Mouse (Mus musculus) C2C12 (cell line): ENCODE data around the gene Pik3cd. TPM values are rescaled to one million over a fixed set of nuclear protein-coding genes. Genes with fewer than 3 reads are reported as not detected.
"Not testable (repeated sequence)": the region's sequence is repeated elsewhere in the genome, so short reads cannot be mapped to it uniquely, and the experiment has no call there.

Source experiments
- H3K27me3 ChIP-seq: one replicate; pipeline ENCODE4 v1.6.1; 2011; ENCODE audit not compliant: control insufficient read depth, insufficient read depth, insufficient read length
- H3K36me3 ChIP-seq: one replicate; pipeline ENCODE4 v1.6.1; 2011; ENCODE audit not compliant: control insufficient read depth, insufficient read depth
- H3K4me3 ChIP-seq: one replicate; pipeline ENCODE4 v1.5.1; 2011; ENCODE audit warnings: mild to moderate bottlenecking, control low read depth; ENCODE audit not compliant: poor library complexity, insufficient read depth, severe bottlenecking
- H3K79me2 ChIP-seq: one replicate; pipeline ENCODE4 v1.6.1; 2011; ENCODE audit not compliant: control insufficient read depth, insufficient read depth
- H3K79me3 ChIP-seq: one replicate; pipeline ENCODE4 v1.6.1; 2011; ENCODE audit warnings: low read depth, control low read depth
- H3ac ChIP-seq: one replicate; pipeline ENCODE3; 2011; ENCODE audit warnings: low read depth; ENCODE audit not compliant: control insufficient read depth, insufficient read length
- CEBPB ChIP-seq: IDR thresholded peaks from one replicate; pipeline ENCODE4 v1.6.1; 2011; ENCODE audit warnings: low read depth, mild to moderate bottlenecking, control low read depth, moderate library complexity
- CTCF ChIP-seq: IDR thresholded peaks from one replicate; pipeline ENCODE4 v1.5.1; 2011; ENCODE audit not compliant: control insufficient read depth, insufficient read depth, insufficient read length
- FOSL1 ChIP-seq: IDR thresholded peaks from one replicate; pipeline ENCODE4 v1.8.0; 2011; ENCODE audit warnings: mild to moderate bottlenecking, low read length; ENCODE audit not compliant: poor library complexity, insufficient read depth, severe bottlenecking
- MAX ChIP-seq: IDR thresholded peaks from one replicate; pipeline ENCODE4 v1.6.1; 2011; ENCODE audit warnings: mild to moderate bottlenecking, control low read depth
- MYOD1 ChIP-seq: IDR thresholded peaks from one replicate; pipeline ENCODE4 v1.6.1; 2011; ENCODE audit warnings: low read depth; ENCODE audit not compliant: control insufficient read depth, insufficient read length
- MYOG ChIP-seq: IDR thresholded peaks from one replicate; pipeline ENCODE4 v1.6.1; 2011; ENCODE audit not compliant: control insufficient read depth, insufficient read length; ENCODE audit errors: extremely low read depth
- USF1 ChIP-seq: IDR thresholded peaks from one replicate; pipeline ENCODE4 v1.6.1; 2011; ENCODE audit warnings: low read depth, mild to moderate bottlenecking, control low read depth, moderate library complexity
- polyA plus RNA-seq: library from polyadenylated mRNA; unstranded; fragments of >200 nt; fragmentation: generic; extraction: Trizol; gene quantifications from one replicate; pipeline ENCODE4 v1.2.1, GENCODE M21; 2012; ENCODE audit warnings: missing spikeins

Gene Pik3cd
- polyA plus RNA-seq, 1 experiment, result 1.5 TPM

DNA sequence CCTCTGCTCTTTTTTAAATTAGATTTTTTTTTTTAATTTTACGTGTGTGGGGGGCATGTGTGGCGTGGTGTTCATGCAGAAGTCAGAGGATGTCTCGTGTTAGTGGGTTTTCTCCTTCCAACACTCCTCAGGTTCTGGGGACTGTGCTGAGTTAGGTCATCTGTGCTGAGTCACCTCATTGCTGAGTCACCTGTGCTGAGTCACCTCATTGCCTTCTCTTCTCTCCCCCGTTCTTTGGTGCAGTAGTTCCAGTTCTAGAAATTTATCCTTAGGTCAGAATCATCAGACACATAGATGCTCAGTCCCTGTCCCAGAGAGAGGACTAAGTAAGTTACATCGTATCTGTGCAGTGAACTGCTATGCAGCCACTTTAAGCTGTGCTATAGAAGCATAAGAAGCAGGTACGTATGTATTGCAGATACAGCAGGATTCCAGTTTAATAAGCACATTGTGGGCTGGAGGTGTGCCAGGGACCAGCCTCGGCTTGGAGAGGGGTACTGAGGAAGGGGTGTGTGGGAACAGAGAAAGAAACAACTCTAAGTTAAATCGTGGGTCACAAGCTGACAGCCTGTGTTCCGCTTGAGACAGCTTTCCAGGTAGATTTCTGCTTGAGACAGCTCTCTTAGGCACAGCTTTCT is 69.6 kb downstream of the Pik3cd start:
- TF ChIP-seq USF1, result no peak
- TF ChIP-seq CTCF, result no peak
- peak; percentile 93 for TF ChIP-seq FOSL1
- TF ChIP-seq CEBPB, result peak; percentile 15
- TF ChIP-seq MYOG, result no peak
- no peak for TF ChIP-seq MYOD1
- no peak for TF ChIP-seq MAX
- peaks cover 40% of the 10 kb centered on the region for H3K36me3 ChIP-seq
- H3K4me3 ChIP-seq, result no peak overlapping the region
- H3K79me2 ChIP-seq, result no peaks in the 10 kb centered on the region
- no peaks in the 10 kb centered on the region for H3K27me3 ChIP-seq
- no peaks in the 10 kb centered on the region for H3K79me3 ChIP-seq
- H3ac ChIP-seq, result no peak overlapping the region

- Histone ChIP-seq H3K79me2 (no peaks in the 10 kb centered on the region), H3K36me3 (peaks cover 22% of the 10 kb centered on the region)
- TF ChIP-seq CTCF, result no peak
- TF ChIP-seq CEBPB, result no peak
- TF ChIP-seq FOSL1, result no peak
- no peak for TF ChIP-seq MYOG
Measured at GRCm38 (mm10) chr4:149628810-149629209, 73.6 kb downstream of the Pik3cd start.

DNA sequence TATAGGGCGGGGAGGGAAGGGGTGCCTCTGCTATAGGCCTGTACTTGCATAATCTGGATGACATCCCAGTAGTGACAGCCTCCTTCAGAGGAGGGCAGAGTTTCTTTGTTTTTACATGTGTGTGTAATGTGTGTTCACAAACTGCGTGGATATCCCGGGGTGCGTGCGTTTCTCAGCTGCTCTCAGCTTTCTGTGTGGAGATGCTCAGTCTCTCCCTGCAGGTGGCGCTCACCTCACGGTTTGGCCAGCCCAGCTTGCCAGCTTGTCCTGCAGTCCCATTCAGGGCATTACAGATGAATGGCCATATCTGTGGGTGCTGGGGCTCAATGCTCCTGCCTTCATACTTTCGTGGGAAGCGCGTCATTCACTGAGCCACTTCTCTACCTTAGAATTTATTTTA is 74.0 kb downstream of the Pik3cd start:
- H3K36me3 ChIP-seq, result peaks cover 17% of the 10 kb centered on the region
- no peak overlapping the region for H3K4me3 ChIP-seq
- peaks cover 4% of the 10 kb centered on the region for H3K79me3 ChIP-seq
- H3ac ChIP-seq, result no peak overlapping the region
- TF ChIP-seq MAX (no peak), CTCF (peak; percentile 79)
- H3K79me2 ChIP-seq, result no peaks in the 10 kb centered on the region
- no peaks in the 10 kb centered on the region for H3K27me3 ChIP-seq

More at GRCm38 (mm10) chr4:149628810-149629209, 73.6 kb downstream of the Pik3cd start:
- Histone ChIP-seq H3K27me3 (no peaks in the 10 kb centered on the region), H3K79me3 (peaks cover 4% of the 10 kb centered on the region), H3ac (no peak overlapping the region), H3K4me3 (no peak overlapping the region)

GRCm38 (mm10) chr4:149626809-149627208 is 75.6 kb downstream of the Pik3cd start:
- no peak for TF ChIP-seq MYOG
- no peak for TF ChIP-seq CEBPB
- no peak for TF ChIP-seq CTCF
- no peaks in the 10 kb centered on the region for H3K79me2 ChIP-seq
- H3K27me3 ChIP-seq, result no peaks in the 10 kb centered on the region
- peaks cover 10% of the 10 kb centered on the region for H3K36me3 ChIP-seq
- no peak overlapping the region for H3K4me3 ChIP-seq
- H3K79me3 ChIP-seq, result peaks cover 4% of the 10 kb centered on the region
- no peak overlapping the region for H3ac ChIP-seq

DNA sequence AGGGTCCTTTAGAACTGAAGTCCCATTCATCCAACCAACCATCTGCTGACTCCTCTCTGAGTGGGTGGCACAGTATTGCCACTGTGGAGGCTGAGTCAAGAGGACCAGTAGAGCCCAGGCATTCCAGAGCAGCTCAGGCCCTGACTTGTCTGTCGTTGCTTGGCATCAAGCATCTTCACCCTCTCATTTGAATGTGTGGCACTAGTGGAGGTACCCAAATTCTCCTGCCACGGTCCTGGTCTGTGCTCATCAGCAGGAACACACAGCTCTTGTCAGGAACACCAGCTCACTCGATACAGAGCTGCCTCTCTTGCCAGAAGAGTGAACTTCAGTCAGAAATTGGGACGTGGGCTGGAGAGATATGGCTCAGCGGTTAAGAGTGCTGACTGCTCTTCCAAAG is 78.7 kb downstream of the Pik3cd start:
- Histone ChIP-seq H3K79me3 (peaks cover 4% of the 10 kb centered on the region), H3K79me2 (no peaks in the 10 kb centered on the region), H3K27me3 (no peaks in the 10 kb centered on the region), H3K36me3 (no peaks in the 10 kb centered on the region), H3ac (no peak overlapping the region), H3K4me3 (no peak overlapping the region)
- TF ChIP-seq MAX, result no peak
- no peak for TF ChIP-seq CEBPB
- no peak for TF ChIP-seq MYOG
- no peak for TF ChIP-seq USF1
- TF ChIP-seq FOSL1, result no peak
- TF ChIP-seq CTCF, result no peak
- no peak for TF ChIP-seq MYOD1

DNA sequence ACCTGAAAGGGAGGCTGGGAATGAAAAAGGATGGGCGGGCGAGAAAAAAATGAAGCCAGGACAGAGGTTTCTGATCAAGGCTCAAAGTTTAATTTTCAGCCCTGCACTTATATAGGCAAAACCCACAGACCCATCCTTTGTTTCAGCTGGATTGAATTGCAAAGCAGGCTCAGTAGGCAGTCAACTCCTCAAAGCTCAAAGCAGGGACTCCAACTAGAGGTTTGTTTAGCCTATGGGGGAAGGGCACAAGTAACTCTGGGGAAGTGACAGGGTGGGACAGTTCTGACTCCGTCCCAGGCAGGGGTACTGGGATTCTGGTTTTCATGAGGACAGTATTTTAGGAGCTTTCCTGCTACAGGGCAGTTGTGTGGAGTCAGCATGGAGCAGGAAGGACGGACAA is 81.1 kb downstream of the Pik3cd start:
- peaks cover 3% of the 10 kb centered on the region for H3K36me3 ChIP-seq
- no peak overlapping the region for H3K4me3 ChIP-seq
- H3K79me3 ChIP-seq, result peaks cover 4% of the 10 kb centered on the region
- no peak for TF ChIP-seq CEBPB
- TF ChIP-seq FOSL1, result no peak
- TF ChIP-seq MYOG, result no peak
- no peak for TF ChIP-seq USF1
- TF ChIP-seq CTCF, result no peak
- TF ChIP-seq MAX, result no peak
- no peak for TF ChIP-seq MYOD1
- H3K79me2 ChIP-seq, result no peaks in the 10 kb centered on the region
- no peak overlapping the region for H3ac ChIP-seq
- no peaks in the 10 kb centered on the region for H3K27me3 ChIP-seq

- Histone ChIP-seq H3K79me2 (no peaks in the 10 kb centered on the region), H3K79me3 (peaks cover 2% of the 10 kb centered on the region), H3ac (no peak overlapping the region), H3K4me3 (no peak overlapping the region), H3K27me3 (no peaks in the 10 kb centered on the region), H3K36me3 (peaks cover 3% of the 10 kb centered on the region)
- TF ChIP-seq USF1 (no peak), FOSL1 (no peak), MAX (no peak)
Measured at GRCm38 (mm10) chr4:149619988-149620387, 82.4 kb downstream of the Pik3cd start.

DNA sequence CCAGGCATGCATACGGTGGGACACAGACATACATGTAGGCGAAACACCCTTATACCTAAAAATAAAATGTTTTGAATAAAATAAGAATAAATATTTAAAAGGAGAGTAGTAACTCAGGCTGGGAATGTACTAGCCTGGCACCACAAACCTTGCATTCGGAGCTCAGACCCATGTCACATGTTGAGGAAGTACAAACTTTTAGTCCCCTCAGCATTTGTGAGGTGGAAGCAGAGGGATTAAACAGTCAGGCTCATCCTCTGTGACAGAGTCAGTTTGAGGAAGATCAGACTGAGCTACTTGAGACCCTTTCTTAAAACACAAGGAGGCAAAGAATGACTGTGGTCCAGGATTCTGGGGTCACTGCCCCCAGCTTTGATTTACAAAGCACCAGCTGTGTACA is 85.4 kb downstream of the Pik3cd start:
- not testable (repeated sequence) for H3K27me3 ChIP-seq, H3K79me2 ChIP-seq, H3K36me3 ChIP-seq, H3K79me3 ChIP-seq, H3K4me3 ChIP-seq, H3ac ChIP-seq
